19 mouse cellular contexts compared by ENCODE assay signal in the genomic region with DNA sequence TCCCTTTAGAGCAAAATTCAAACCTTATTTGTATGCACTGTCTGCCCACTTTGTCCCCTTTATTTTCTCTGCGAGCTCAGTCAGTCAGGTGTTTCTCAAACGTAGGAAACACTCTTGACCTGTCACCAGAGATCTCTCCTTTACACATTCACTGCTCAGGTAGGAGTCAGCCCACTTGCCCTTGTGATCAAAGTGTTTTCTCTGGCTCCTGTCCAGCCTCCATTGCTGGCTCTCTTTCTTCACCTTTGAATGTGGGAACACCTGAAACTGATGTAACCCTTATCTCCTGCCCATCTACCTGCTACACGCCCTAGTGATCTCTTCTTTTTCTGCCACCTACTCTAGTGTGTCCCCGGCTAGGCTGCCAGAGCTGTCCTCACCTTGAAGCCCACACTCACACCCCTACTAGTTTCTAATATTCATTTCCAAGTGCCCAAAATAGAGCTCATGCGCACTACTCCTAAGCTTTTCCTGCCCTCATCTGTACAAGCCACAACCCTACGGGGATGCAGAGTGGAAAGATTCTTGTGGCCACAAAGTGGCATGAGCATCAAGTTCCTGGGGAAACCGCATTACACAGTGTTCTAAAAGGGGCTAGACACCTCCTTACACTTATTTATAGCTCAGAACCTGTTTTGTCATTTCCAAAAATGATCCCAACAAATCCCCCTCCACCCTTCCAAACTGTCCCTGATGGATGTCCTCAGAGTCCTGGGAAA. TPM values are rescaled to one million over a fixed set of nuclear protein-coding genes. Genes with fewer than 3 reads are reported as not detected.
A peak's percentile ranks its signal among the peaks of the same experiment; 100 is the strongest.
DNase-seq lines count a peak whose midpoint lies in the region; ATAC-seq lines count a peak whose summit lies in the region.
"Had no signal": no experiment of that assay in that cellular context is flagged by ENCODE, and none has a peak within 500 bp of the region (broad histone marks: within the 10 kb centered on the region; RNA-seq: fewer than 3 reads in every experiment).

No protein-coding gene starts in this region.

- no peaks in the 10 kb centered on the region for H3K27me3 ChIP-seq in heart, embryonic 15.5 days
- H3K27me3 ChIP-seq: hindbrain, embryonic 12.5 days; limb, embryonic 15.5 days had no signal

- no peaks in the 10 kb centered on the region for H3K9me3 ChIP-seq in heart, embryonic 15.5 days (replicated peaks)
- H3K9me3 ChIP-seq: G1E; hindbrain, embryonic 12.5 days; limb, embryonic 15.5 days had no signal

- peaks cover 10% of the 10 kb centered on the region for H3K4me1 ChIP-seq in heart, embryonic 15.5 days (replicated peaks)
- H3K4me1 ChIP-seq: hindbrain, embryonic 12.5 days; midbrain, embryonic 10.5 days had no signal

- no peak for DNase-seq in heart, postnatal 36 days
- peak; percentile 50 to 58 for DNase-seq in lung, postnatal 4 days
- DNase-seq in cerebellum, adult 11-12 months, result no peak
- no peak for DNase-seq in layer of hippocampus, postnatal 25 days (ENCODE audit: extremely low spot score in 1 of 2, low spot score in 1 of 2)
- no peak for DNase-seq in thymus, postnatal 10 days (ENCODE audit: low spot score in 2 of 2)
- DNase-seq: adrenal gland, postnatal 36 days; kidney, adult 2 months; right cerebral cortex, postnatal 4 days had no signal

- H3K36me3 ChIP-seq in heart, embryonic 15.5 days, result no peaks in the 10 kb centered on the region
- H3K36me3 ChIP-seq: G1E; hindbrain, embryonic 12.5 days; limb, embryonic 15.5 days; midbrain, embryonic 10.5 days had no signal

- ATAC-seq in heart, embryonic 15.5 days (replicated peaks; ENCODE audit: insufficient number of reproducible peaks, insufficient read depth, low FRiP score, low read depth), result peak; percentile 66; the same call in 1 of the 2 replicates
- ATAC-seq in common myeloid progenitor, adult 5-6 weeks (replicated peaks; ENCODE audit: low read depth, poor library complexity, severe bottlenecking), result peak; percentile 94
- ATAC-seq in hematopoietic stem cell, adult 5-6 weeks (replicated peaks in 1 of 2; ENCODE audit: insufficient read depth in 1 of 2, low FRiP score in 2 of 2, low TSS enrichment in 1 of 2, low read depth in 1 of 2, poor library complexity in 2 of 2, severe bottlenecking in 2 of 2), result peak; percentile 92 to 95

- H3K4me3 ChIP-seq in heart, embryonic 15.5 days, result no peak overlapping the region
- H3K4me3 ChIP-seq: hindbrain, embryonic 12.5 days; limb, embryonic 15.5 days; midbrain, embryonic 10.5 days had no signal

- no peak overlapping the region for H3K9ac ChIP-seq in heart, embryonic 15.5 days
- H3K9ac ChIP-seq: hindbrain, embryonic 12.5 days; limb, embryonic 15.5 days had no signal

- intact Hi-C loops in heart, postnatal 36 days (cut with DNase I), result no loop called here

- no peak overlapping the region for H3K4me2 ChIP-seq in heart, embryonic 15.5 days
- H3K4me2 ChIP-seq: hindbrain, embryonic 12.5 days; limb, embryonic 15.5 days had no signal

- 43% methylated on average over 7 of the region's 7 CpGs for WGBS in heart, embryonic 15.5 days

- peak overlapping the region; percentile 43 for H3K27ac ChIP-seq in heart, embryonic 15.5 days
- H3K27ac ChIP-seq: hindbrain, embryonic 12.5 days; limb, embryonic 15.5 days; midbrain, embryonic 10.5 days had no signal

RNA-seq across cellular contexts. Expression of a gene that starts 9.5 kb away (rescaled TPM):
- 74.7 and 82.9 TPM in 2 replicates for polyA plus RNA-seq in heart, embryonic 15.5 days (2015; fragmentation: Nextera tagmentation; extraction: Ambion mirVana)
- total RNA-seq in heart, postnatal 36 days (2021), result 10 to 100 TPM; 76.3 to 80.8 TPM
- 23.2 and 29.0 TPM in 2 replicates for total RNA-seq in common myeloid progenitor, adult 5-6 weeks (2017)
- 38.0 and 68.1 TPM in 2 replicates for total RNA-seq in hematopoietic stem cell, adult 5-6 weeks (2017)
- 10 to 100 TPM; 43.9 to 47.9 TPM for total RNA-seq in layer of hippocampus, postnatal 25 days (2021)

RNA-seq across cellular contexts. Expression of a gene that starts 24.8 kb away (rescaled TPM):
- polyA plus RNA-seq in heart, embryonic 15.5 days (2015; fragmentation: Nextera tagmentation; extraction: Ambion mirVana), result not detected in 2 replicates
- not detected for total RNA-seq in heart, postnatal 36 days (2021)
- total RNA-seq in common myeloid progenitor, adult 5-6 weeks (2017), result not detected in 2 replicates
- total RNA-seq in hematopoietic stem cell, adult 5-6 weeks (2017), result not detected in 2 replicates
- not detected for total RNA-seq in layer of hippocampus, postnatal 25 days (2021)
- total RNA-seq: adrenal gland, postnatal 36 days; layer of hippocampus, adult 18-20 months; left cerebral cortex, adult 8-10 months had no signal
- polyA plus RNA-seq: G1E; hindbrain, embryonic 12.5 days; limb, embryonic 15.5 days; midbrain, embryonic 10.5 days; neural tube, embryonic 11.5 days; stomach, embryonic 16.5 days had no signal

Comparison
In these comparisons a context has a peak if more than half of its experiments do, and no peak if none do; other contexts are left out.
1. DNase-seq: peak in lung, postnatal 4 days (2 of 2); none in heart, postnatal 36 days (0 of 2), cerebellum, adult 11-12 months (single experiment), layer of hippocampus, postnatal 25 days (0 of 2) and thymus, postnatal 10 days (0 of 2).
2. Peak in every context shown above with its lines, with median percentiles within 50 percentile points of each other: ATAC-seq.